Mouse (Mus musculus): ENCODE measurements around the gene Itpr1. TPM values are rescaled to one million over a fixed set of nuclear protein-coding genes. Genes with fewer than 3 reads are reported as not detected.
A peak's percentile ranks its signal among the peaks of the same experiment; 100 is the strongest.

Gene Itpr1
- polyA plus RNA-seq, 1 experiment from 2014 or later, result 9.0 TPM

- 87% methylated on average over 4 of the region's 4 CpGs for WGBS
- H3K9me3 ChIP-seq, result no peaks in the 10 kb centered on the region
- H3K4me2 ChIP-seq (replicated peaks), result no peak overlapping the region
- ATAC-seq, result no peak
- no peak overlapping the region for H3K4me3 ChIP-seq (replicated peaks)
- no peaks in the 10 kb centered on the region; the same call in 1 of the 2 replicates for H3K36me3 ChIP-seq
- no peak overlapping the region for H3K27ac ChIP-seq
- H3K9ac ChIP-seq, result no peak overlapping the region
- H3K4me1 ChIP-seq (replicated peaks), result no peaks in the 10 kb centered on the region
- H3K27me3 ChIP-seq (replicated peaks), result no peaks in the 10 kb centered on the region
Observed at GRCm38 (mm10) chr6:108481190-108481589, 268.3 kb downstream of the Itpr1 start.

- no peak overlapping the region for H3K4me3 ChIP-seq (replicated peaks)
- no peak overlapping the region for H3K27ac ChIP-seq
- no peak overlapping the region for H3K4me2 ChIP-seq (replicated peaks)
- no peaks in the 10 kb centered on the region for H3K27me3 ChIP-seq (replicated peaks)
- H3K9ac ChIP-seq, result no peak overlapping the region
- ATAC-seq, result no peak
- no peaks in the 10 kb centered on the region; the same call in 1 of the 2 replicates for H3K36me3 ChIP-seq
- peaks cover 7% of the 10 kb centered on the region; the same call in 1 of the 2 replicates for H3K4me1 ChIP-seq (replicated peaks)
- WGBS, result 81% methylated on average over 5 of the region's 5 CpGs
- no peaks in the 10 kb centered on the region for H3K9me3 ChIP-seq
Observed at GRCm38 (mm10) chr6:108482464-108482863, 269.6 kb downstream of the Itpr1 start.

- Histone ChIP-seq H3K4me1 (replicated peaks) (peaks cover 8% of the 10 kb centered on the region; the same call in 1 of the 2 replicates), H3K36me3 (no peaks in the 10 kb centered on the region; the same call in 1 of the 2 replicates), H3K4me2 (replicated peaks) (no peak overlapping the region), H3K9ac (no peak overlapping the region), H3K27ac (peak overlapping the region; percentile 63), H3K9me3 (no peaks in the 10 kb centered on the region), H3K4me3 (replicated peaks) (no peak overlapping the region), H3K27me3 (replicated peaks) (no peaks in the 10 kb centered on the region)
- WGBS, result 63% methylated on average over 7 of the region's 7 CpGs
- peak; percentile 94 for ATAC-seq
Observed at GRCm38 (mm10) chr6:108486212-108486992, 273.5 kb downstream of the Itpr1 start.

- no peak; the same call in 1 of the 2 replicates for ATAC-seq
- H3K27me3 ChIP-seq (replicated peaks), result no peaks in the 10 kb centered on the region
- H3K4me3 ChIP-seq (replicated peaks), result no peak overlapping the region
- H3K27ac ChIP-seq, result peak overlapping the region; percentile 24; the same call in 1 of the 2 replicates
- peaks cover 8% of the 10 kb centered on the region; the same call in 1 of the 2 replicates for H3K4me1 ChIP-seq (replicated peaks)
- H3K36me3 ChIP-seq, result no peaks in the 10 kb centered on the region; the same call in 1 of the 2 replicates
- 39% methylated on average over 10 of the region's 10 CpGs for WGBS
- no peak overlapping the region for H3K4me2 ChIP-seq (replicated peaks)
- H3K9ac ChIP-seq, result no peak overlapping the region
- no peaks in the 10 kb centered on the region for H3K9me3 ChIP-seq
Observed at GRCm38 (mm10) chr6:108487300-108487835, 274.5 kb downstream of the Itpr1 start.

GRCm38 (mm10) chr6:108488250-108488649 is 275.4 kb downstream of the Itpr1 start:
- no peaks in the 10 kb centered on the region; the same call in 1 of the 2 replicates for H3K36me3 ChIP-seq
- WGBS, result 83% methylated on average over 5 of the region's 5 CpGs
- H3K27me3 ChIP-seq (replicated peaks), result no peaks in the 10 kb centered on the region
- no peaks in the 10 kb centered on the region for H3K9me3 ChIP-seq
- no peak overlapping the region for H3K9ac ChIP-seq
- no peak overlapping the region for H3K4me2 ChIP-seq (replicated peaks)
- peaks cover 8% of the 10 kb centered on the region; the same call in 1 of the 2 replicates for H3K4me1 ChIP-seq (replicated peaks)
- H3K27ac ChIP-seq, result no peak overlapping the region
- ATAC-seq, result no peak
- H3K4me3 ChIP-seq (replicated peaks), result no peak overlapping the region

- Histone ChIP-seq H3K4me2 (replicated peaks) (no peak overlapping the region), H3K27me3 (replicated peaks) (no peaks in the 10 kb centered on the region), H3K36me3 (0 out of 2 replicates have a peak, but pooled peaks cover 8% of the 10 kb centered on the region), H3K9ac (no peak overlapping the region), H3K9me3 (no peaks in the 10 kb centered on the region), H3K27ac (no peak overlapping the region), H3K4me1 (replicated peaks) (peaks cover 6% of the 10 kb centered on the region; the same call in 1 of the 2 replicates), H3K4me3 (replicated peaks) (no peak overlapping the region)
- ATAC-seq, result no peak
- WGBS, result 72% methylated on average over 1 of the region's 1 CpGs
Observed at GRCm38 (mm10) chr6:108491969-108492368, 279.1 kb downstream of the Itpr1 start.

GRCm38 (mm10) chr6:108493753-108494152 is 280.9 kb downstream of the Itpr1 start:
- Histone ChIP-seq H3K27me3 (replicated peaks) (no peaks in the 10 kb centered on the region), H3K4me3 (replicated peaks) (no peak overlapping the region), H3K4me2 (replicated peaks) (no peak overlapping the region), H3K9ac (no peak overlapping the region), H3K4me1 (replicated peaks) (no peaks in the 10 kb centered on the region), H3K36me3 (0 out of 2 replicates have a peak, but pooled peaks cover 8% of the 10 kb centered on the region), H3K9me3 (no peaks in the 10 kb centered on the region), H3K27ac (no peak overlapping the region)
- no peak for ATAC-seq
- 90% methylated on average over 16 of the region's 16 CpGs for WGBS

GRCm38 (mm10) chr6:108494185-108494804 is 281.4 kb downstream of the Itpr1 start:
- H3K4me1 ChIP-seq (replicated peaks), result no peaks in the 10 kb centered on the region
- H3K9me3 ChIP-seq, result no peaks in the 10 kb centered on the region
- H3K27me3 ChIP-seq (replicated peaks), result no peaks in the 10 kb centered on the region
- no peak overlapping the region for H3K9ac ChIP-seq
- H3K36me3 ChIP-seq, result 0 out of 2 replicates have a peak, but pooled peaks cover 8% of the 10 kb centered on the region
- H3K4me3 ChIP-seq (replicated peaks), result no peak overlapping the region
- WGBS, result 79% methylated on average over 10 of the region's 10 CpGs
- no peak overlapping the region for H3K27ac ChIP-seq
- H3K4me2 ChIP-seq (replicated peaks), result no peak overlapping the region
- ATAC-seq, result no peak; the same call in 1 of the 2 replicates

- H3K9ac ChIP-seq, result no peak overlapping the region
- H3K4me3 ChIP-seq (replicated peaks), result no peak overlapping the region
- ATAC-seq, result no peak
- no peak overlapping the region for H3K4me2 ChIP-seq (replicated peaks)
- no peak overlapping the region for H3K27ac ChIP-seq
- H3K27me3 ChIP-seq (replicated peaks), result no peaks in the 10 kb centered on the region
- H3K9me3 ChIP-seq, result no peaks in the 10 kb centered on the region
- 88% methylated on average over 6 of the region's 6 CpGs for WGBS
- no peaks in the 10 kb centered on the region for H3K4me1 ChIP-seq (replicated peaks)
- H3K36me3 ChIP-seq, result 0 out of 2 replicates have a peak, but pooled peaks cover 8% of the 10 kb centered on the region
Observed at GRCm38 (mm10) chr6:108494994-108495393, 282.1 kb downstream of the Itpr1 start.

GRCm38 (mm10) chr6:108498070-108498469 is 285.2 kb downstream of the Itpr1 start:
- H3K4me3 ChIP-seq (replicated peaks), result no peak overlapping the region
- WGBS, result 86% methylated on average over 7 of the region's 7 CpGs
- H3K27ac ChIP-seq, result no peak overlapping the region
- no peaks in the 10 kb centered on the region for H3K9me3 ChIP-seq
- no peak overlapping the region for H3K9ac ChIP-seq
- no peaks in the 10 kb centered on the region for H3K27me3 ChIP-seq (replicated peaks)
- no peaks in the 10 kb centered on the region for H3K4me1 ChIP-seq (replicated peaks)
- H3K36me3 ChIP-seq, result 0 out of 2 replicates have a peak, but pooled peaks cover 8% of the 10 kb centered on the region
- H3K4me2 ChIP-seq (replicated peaks), result no peak overlapping the region
- no peak for ATAC-seq

- no peak overlapping the region for H3K4me3 ChIP-seq (replicated peaks)
- no peaks in the 10 kb centered on the region for H3K4me1 ChIP-seq (replicated peaks)
- H3K27me3 ChIP-seq (replicated peaks), result no peaks in the 10 kb centered on the region
- WGBS, result 87% methylated on average over 5 of the region's 5 CpGs
- ATAC-seq, result no peak
- H3K9ac ChIP-seq, result no peak overlapping the region
- H3K4me2 ChIP-seq (replicated peaks), result no peak overlapping the region
- no peaks in the 10 kb centered on the region for H3K9me3 ChIP-seq
- H3K36me3 ChIP-seq, result no peaks in the 10 kb centered on the region
- H3K27ac ChIP-seq, result no peak overlapping the region
Observed at GRCm38 (mm10) chr6:108503651-108504050, 290.8 kb downstream of the Itpr1 start.

- Histone ChIP-seq H3K9ac (no peak overlapping the region), H3K4me3 (replicated peaks) (no peak overlapping the region), H3K4me1 (replicated peaks) (no peaks in the 10 kb centered on the region), H3K4me2 (replicated peaks) (no peak overlapping the region), H3K36me3 (no peaks in the 10 kb centered on the region), H3K27me3 (replicated peaks) (no peaks in the 10 kb centered on the region), H3K9me3 (no peaks in the 10 kb centered on the region), H3K27ac (no peak overlapping the region)
- 82% methylated on average over 7 of the region's 7 CpGs for WGBS
- no peak for ATAC-seq
Observed at GRCm38 (mm10) chr6:108504717-108505116, 291.8 kb downstream of the Itpr1 start.

All from intestine, embryonic 15.5 days (tissue).